In genomic region chr12:9355512-9355911, GRCm38 (mm10) we compare ENCODE assay signal across 31 mouse cellular contexts.
"Had no signal": no experiment of that assay in that cellular context is flagged by ENCODE, and none has a peak within 500 bp of the region (broad histone marks: within the 10 kb centered on the region; RNA-seq: fewer than 3 reads in every experiment).

No protein-coding gene starts in this region.

- ATAC-seq: liver, embryonic 12.5 days; liver, postnatal 0 days; lung, postnatal 0 days; midbrain, embryonic 13.5 days; midbrain, embryonic 15.5 days; midbrain, embryonic 16.5 days had no signal

- DNase-seq: left cerebral cortex, postnatal 4 days; liver; liver, embryonic 13.5 days; liver, postnatal 0 days; lung, adult 18-20 months; lung, adult 2 months; lung, embryonic 14.5 days; lung, postnatal 10 days; lung, postnatal 14 days; lung, postnatal 36 days; lung, postnatal 4 days; midbrain, embryonic 14.5 days had no signal

- H3K27me3 ChIP-seq: limb, embryonic 12.5 days; limb, embryonic 13.5 days; limb, embryonic 15.5 days; liver, embryonic 12.5 days; liver, embryonic 13.5 days; liver, embryonic 15.5 days; lung, embryonic 15.5 days; megakaryocyte, embryonic 14.5 days; midbrain, embryonic 12.5 days; midbrain, embryonic 13.5 days; midbrain, embryonic 15.5 days had no signal

- H3K27ac ChIP-seq: limb, embryonic 10.5 days; limb, embryonic 12.5 days; limb, embryonic 13.5 days; limb, embryonic 15.5 days; liver, embryonic 12.5 days; liver, embryonic 13.5 days; liver, embryonic 14.5 days; liver, embryonic 15.5 days; lung, embryonic 15.5 days; macrophage; midbrain, embryonic 10.5 days; midbrain, embryonic 12.5 days; midbrain, embryonic 13.5 days; midbrain, embryonic 15.5 days had no signal

- H3K9ac ChIP-seq: limb, embryonic 12.5 days; limb, embryonic 13.5 days; limb, embryonic 15.5 days; liver, embryonic 12.5 days; liver, embryonic 13.5 days; liver, embryonic 14.5 days; liver, embryonic 15.5 days; liver, postnatal 0 days; lung, embryonic 14.5 days; lung, embryonic 15.5 days; midbrain, embryonic 12.5 days; midbrain, embryonic 13.5 days; midbrain, embryonic 15.5 days had no signal

- H3K36me3 ChIP-seq: limb, embryonic 10.5 days; limb, embryonic 12.5 days; limb, embryonic 13.5 days; limb, embryonic 15.5 days; liver, embryonic 12.5 days; liver, embryonic 13.5 days; liver, embryonic 15.5 days; lung, embryonic 15.5 days; midbrain, embryonic 10.5 days; midbrain, embryonic 12.5 days; midbrain, embryonic 13.5 days; midbrain, embryonic 15.5 days had no signal

- H3K4me2 ChIP-seq: limb, embryonic 12.5 days; limb, embryonic 13.5 days; limb, embryonic 15.5 days; liver, embryonic 11.5 days; liver, embryonic 12.5 days; liver, embryonic 13.5 days; liver, embryonic 15.5 days; lung, embryonic 14.5 days; lung, embryonic 15.5 days; midbrain, embryonic 11.5 days; midbrain, embryonic 12.5 days; midbrain, embryonic 13.5 days; midbrain, embryonic 15.5 days had no signal

- H3K4me3 ChIP-seq: limb, embryonic 10.5 days; limb, embryonic 12.5 days; limb, embryonic 13.5 days; limb, embryonic 15.5 days; liver, embryonic 12.5 days; liver, embryonic 13.5 days; liver, embryonic 15.5 days; lung, embryonic 15.5 days; megakaryocyte, embryonic 14.5 days; midbrain, embryonic 10.5 days; midbrain, embryonic 12.5 days; midbrain, embryonic 13.5 days; midbrain, embryonic 15.5 days; myocyte had no signal

- H3K4me1 ChIP-seq: liver, embryonic 12.5 days; liver, embryonic 13.5 days; liver, embryonic 15.5 days; lung, embryonic 15.5 days; megakaryocyte, embryonic 14.5 days; midbrain, embryonic 10.5 days; midbrain, embryonic 12.5 days; midbrain, embryonic 13.5 days; midbrain, embryonic 15.5 days had no signal

- H3K9me3 ChIP-seq: limb, embryonic 10.5 days; limb, embryonic 12.5 days; limb, embryonic 13.5 days; limb, embryonic 15.5 days; liver, embryonic 12.5 days; liver, embryonic 13.5 days; liver, embryonic 15.5 days; lung, embryonic 15.5 days; midbrain, embryonic 10.5 days; midbrain, embryonic 12.5 days; midbrain, embryonic 13.5 days; midbrain, embryonic 15.5 days had no signal
